Mouse (Mus musculus) midbrain, embryonic 14.5 days (tissue): Measurements from ENCODE around the gene Cbx6. TPM values are rescaled to one million over a fixed set of nuclear protein-coding genes. Genes with fewer than 3 reads are reported as not detected.
"Not testable (repeated sequence)": the region's sequence is repeated elsewhere in the genome, so short reads cannot be mapped to it uniquely, and the experiment has no call there.

Source experiments
- ATAC-seq: fragments of 200-750 bp; cut with Nextera tagmentation; 2 replicates; pipeline ENCODE4 v1.8.0; 2017; ENCODE audit warnings: moderate number of reproducible peaks, moderate library complexity; ENCODE audit not compliant: low FRiP score, low TSS enrichment
- DNase-seq: peaks from one replicate; pipeline ENCODE4 v3.0.0-alpha.2; 2015
- H3K27ac ChIP-seq: fragments of 300-500 bp; sonication (generic); replicated peaks from 2 replicates; pipeline ENCODE4 v1.5.1; 2014; ENCODE audit warnings: mild to moderate bottlenecking, low read depth, low read length, moderate library complexity
- H3K27me3 ChIP-seq: fragments of 300-500 bp; sonication (generic); 2 replicates; pipeline ENCODE4 v1.6.1; 2014; ENCODE audit warnings: low read length, control low read depth, mixed read lengths; ENCODE audit not compliant: control insufficient read depth, insufficient read depth
- H3K36me3 ChIP-seq: fragments of 300-500 bp; sonication (generic); 2 replicates; pipeline ENCODE4 v1.6.1; 2014; ENCODE audit warnings: low read length, control low read depth; ENCODE audit not compliant: control insufficient read depth, insufficient read depth
- H3K4me1 ChIP-seq: fragments of 300-500 bp; sonication (generic); 2 replicates; pipeline ENCODE4 v1.6.1; 2014; ENCODE audit warnings: mild to moderate bottlenecking, antibody characterized with exemption, low read length, control low read depth; ENCODE audit not compliant: control insufficient read depth, insufficient read depth
- H3K4me2 ChIP-seq: fragments of 300-500 bp; sonication (generic); 2 replicates; pipeline ENCODE4 v1.6.1; 2014; ENCODE audit warnings: mild to moderate bottlenecking, low read length, moderate library complexity
- H3K4me3 ChIP-seq: fragments of 300-500 bp; sonication (generic); replicated peaks from 2 replicates; pipeline ENCODE4 v1.5.1; 2014; ENCODE audit warnings: low read depth, low read length
- H3K9ac ChIP-seq: fragments of 300-500 bp; sonication (generic); replicated peaks from 2 replicates; pipeline ENCODE4 v1.6.1; 2014; ENCODE audit warnings: mild to moderate bottlenecking, low read length, moderate library complexity
- H3K9me3 ChIP-seq: fragments of 300-500 bp; sonication (generic); 2 replicates; pipeline ENCODE4 v1.6.1; 2016; ENCODE audit warnings: low read length, control low read depth, mixed read lengths; ENCODE audit not compliant: control insufficient read depth
- WGBS: fragments of 180-500 bp; shearing (Covaris S2); extraction: QIAGEN DNeasy Blood & Tissue Kit; methylation state at CpG from one replicate; pipeline ENCODE4 v1.1.7; 2014; 5-methylcytosine and 5-hydroxymethylcytosine counted together
- polyA plus RNA-seq: library from polyadenylated mRNA; unstranded; fragments of >200 nt; fragmentation: Nextera tagmentation; extraction: Ambion mirVana; gene quantifications from 2 replicates; pipeline ENCODE4 v1.2.1, GENCODE M21; 2014

Cbx6 gene
- polyA plus RNA-seq, 1 experiment from 2014 or later = 46.7 TPM

- WGBS = 85% methylated on average over 2 of the region's 2 CpGs
- not testable (repeated sequence) for DNase-seq
Observed at GRCm38 (mm10) chr15:79812840-79813239, 21.6 kb downstream of the Cbx6 start.

GRCm38 (mm10) chr15:79810997-79811396, 23.5 kb downstream of the Cbx6 start:
- Histone ChIP-seq H3K4me3 (no peak overlapping the region), H3K27me3 (peaks cover 15% of the 10 kb centered on the region), H3K9ac (no peak overlapping the region), H3K27ac (no peak overlapping the region), H3K4me2 (no peak overlapping the region), H3K36me3 (no peaks in the 10 kb centered on the region), H3K4me1 (no peaks in the 10 kb centered on the region), H3K9me3 (no peaks in the 10 kb centered on the region)
- ATAC-seq (no peak), DNase-seq (no peak)
- whole genome bisulfite sequencing = 72% methylated on average over 4 of the region's 4 CpGs

More at GRCm38 (mm10) chr15:79812840-79813239, 21.6 kb downstream of the Cbx6 start:
- not testable (repeated sequence) for H3K9me3 ChIP-seq, H3K9ac ChIP-seq, H3K27ac ChIP-seq, H3K4me1 ChIP-seq, H3K4me3 ChIP-seq, H3K27me3 ChIP-seq, ATAC-seq, H3K36me3 ChIP-seq, H3K4me2 ChIP-seq

GRCm38 (mm10) chr15:79810061-79810460, 24.4 kb downstream of the Cbx6 start:
- H3K36me3 ChIP-seq = no peaks in the 10 kb centered on the region
- peaks cover 24% of the 10 kb centered on the region for H3K27me3 ChIP-seq
- H3K9me3 ChIP-seq = no peaks in the 10 kb centered on the region
- H3K4me1 ChIP-seq = no peaks in the 10 kb centered on the region
- ATAC-seq (no peak), DNase-seq (no peak)
- WGBS = 64% methylated on average over 3 of the region's 3 CpGs
- H3K27ac ChIP-seq = no peak overlapping the region
- H3K9ac ChIP-seq = no peak overlapping the region
- no peak overlapping the region for H3K4me2 ChIP-seq
- H3K4me3 ChIP-seq = no peak overlapping the region

DNA sequence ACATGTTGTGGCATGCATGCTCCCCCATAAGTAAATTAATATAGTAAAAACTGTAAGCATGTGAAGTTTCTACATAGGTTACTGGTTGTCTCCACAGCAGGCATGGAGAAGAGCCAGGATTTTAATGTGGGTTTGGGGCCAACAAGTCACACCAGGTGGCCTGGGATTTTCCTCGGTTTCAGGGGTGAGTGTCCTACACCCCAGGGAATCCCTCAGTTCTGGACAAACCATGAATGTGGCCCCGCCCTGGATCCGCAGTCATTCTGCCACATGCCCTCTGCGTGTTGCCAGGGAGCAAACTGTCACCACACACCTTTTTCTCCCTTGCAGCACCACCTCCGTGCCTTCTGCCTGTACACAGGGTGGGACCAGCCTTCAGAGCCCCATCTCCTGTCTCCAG, 25.8 kb downstream of the Cbx6 start:
- no peak overlapping the region for H3K27ac ChIP-seq
- no peaks in the 10 kb centered on the region for H3K9me3 ChIP-seq
- no peaks in the 10 kb centered on the region for H3K36me3 ChIP-seq
- H3K4me3 ChIP-seq = no peak overlapping the region
- peaks cover 30% of the 10 kb centered on the region for H3K27me3 ChIP-seq
- H3K4me2 ChIP-seq = no peak overlapping the region
- no peak overlapping the region for H3K9ac ChIP-seq
- DNase-seq (no peak), ATAC-seq (no peak)
- WGBS = 52% methylated on average over 5 of the region's 5 CpGs
- no peaks in the 10 kb centered on the region for H3K4me1 ChIP-seq

- peaks cover 36% of the 10 kb centered on the region for H3K27me3 ChIP-seq
- H3K27ac ChIP-seq = no peak overlapping the region
- 29% methylated on average over 5 of the region's 5 CpGs for WGBS
- no peaks in the 10 kb centered on the region for H3K36me3 ChIP-seq
- no peak overlapping the region for H3K4me3 ChIP-seq
- H3K4me2 ChIP-seq = no peak overlapping the region
- H3K4me1 ChIP-seq = peaks cover 2% of the 10 kb centered on the region; the same call in 1 of the 2 replicates
- H3K9me3 ChIP-seq = no peaks in the 10 kb centered on the region
- H3K9ac ChIP-seq = no peak overlapping the region
- ATAC-seq = no peak
- DNase-seq = peak; percentile 85
Observed at GRCm38 (mm10) chr15:79808114-79808513, 26.4 kb downstream of the Cbx6 start.

- no peak overlapping the region for H3K4me2 ChIP-seq
- H3K4me1 ChIP-seq = peaks cover 5% of the 10 kb centered on the region; the same call in 1 of the 2 replicates
- WGBS = 56% methylated on average over 1 of the region's 1 CpGs
- H3K36me3 ChIP-seq = no peaks in the 10 kb centered on the region
- no peak for ATAC-seq
- no peak overlapping the region for H3K4me3 ChIP-seq
- H3K9ac ChIP-seq = no peak overlapping the region
- H3K27me3 ChIP-seq = peaks cover 45% of the 10 kb centered on the region
- H3K27ac ChIP-seq = no peak overlapping the region
- no peak for DNase-seq
- H3K9me3 ChIP-seq = no peaks in the 10 kb centered on the region
Observed at GRCm38 (mm10) chr15:79807050-79807449, 27.4 kb downstream of the Cbx6 start.

DNA sequence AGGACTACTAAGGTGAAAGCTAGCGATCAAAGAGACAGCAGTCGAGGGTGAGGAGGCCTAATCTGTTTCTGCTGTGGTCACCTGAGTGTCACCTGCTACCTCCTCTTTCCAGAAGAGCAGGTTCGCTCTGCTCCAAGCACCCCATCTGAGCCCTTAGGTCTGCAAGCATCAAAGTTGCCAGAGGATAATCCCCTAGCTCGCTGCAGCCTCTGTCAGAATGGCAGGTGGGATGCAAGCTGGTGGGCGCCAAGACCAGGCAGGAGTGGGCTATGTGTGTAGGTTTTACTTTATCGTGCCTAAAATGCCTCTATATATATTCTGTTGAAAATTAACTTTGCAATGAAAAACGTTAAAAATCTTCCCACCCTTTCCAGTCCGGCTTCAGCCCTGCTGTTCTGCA, 29.2 kb downstream of the Cbx6 start:
- no peaks in the 10 kb centered on the region for H3K9me3 ChIP-seq
- peak overlapping the region; percentile 83 for H3K27ac ChIP-seq
- WGBS = 21% methylated on average over 8 of the region's 8 CpGs
- H3K4me2 ChIP-seq = peak overlapping the region; percentile 69
- H3K4me3 ChIP-seq = peak overlapping the region; percentile 62
- no peak for ATAC-seq
- peaks cover 5% of the 10 kb centered on the region; the same call in 1 of the 2 replicates for H3K4me1 ChIP-seq
- H3K27me3 ChIP-seq = peaks cover 50% of the 10 kb centered on the region
- DNase-seq = no peak
- H3K36me3 ChIP-seq = no peaks in the 10 kb centered on the region
- H3K9ac ChIP-seq = peak overlapping the region; percentile 72; the same call in 1 of the 2 replicates

DNA sequence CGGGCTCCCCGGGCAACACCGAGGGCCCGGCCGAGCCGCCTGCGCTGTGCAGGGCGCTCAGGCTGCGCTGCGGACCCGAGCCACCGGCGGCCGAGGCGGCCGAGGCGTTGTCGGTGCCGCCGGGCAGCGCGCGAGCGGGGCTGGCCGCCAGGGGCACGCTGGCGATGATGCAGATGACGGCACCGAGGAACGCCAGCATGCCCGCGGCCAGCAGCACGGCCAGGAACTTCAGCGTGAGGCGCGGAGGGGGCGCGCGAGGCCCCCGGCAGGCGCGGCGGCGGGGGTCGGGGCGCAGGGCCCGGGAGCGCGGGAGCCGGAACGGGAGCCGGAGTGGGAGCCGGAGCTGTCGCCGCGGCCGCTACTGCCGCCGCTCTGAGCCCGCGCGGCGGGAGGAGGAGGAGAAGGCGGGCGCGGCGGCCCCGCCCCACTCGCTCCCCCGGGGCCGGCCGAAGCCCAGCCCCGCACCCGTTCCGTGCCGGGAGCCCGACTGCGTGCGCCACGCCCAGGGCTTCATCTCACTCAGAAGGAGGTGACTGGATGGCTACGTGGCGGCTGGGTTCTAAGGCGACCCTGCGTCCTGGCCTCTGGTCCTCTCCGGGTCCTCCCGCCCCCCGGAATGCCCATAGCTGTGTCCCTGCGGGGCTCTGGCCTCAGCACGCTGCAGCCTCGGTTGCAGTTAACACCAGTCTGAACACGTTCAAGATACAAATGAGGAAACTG, 30.0 kb downstream of the Cbx6 start, which contains the start of gene Nptxr:
TSS of gene Nptxr (minus strand) at position 415 of the 720 bp plus-strand sequence.
- ATAC-seq (peak; percentile 71), DNase-seq (peak; percentile 87)
- WGBS = under 1% methylated on average over 63 of the region's 91 CpGs
- Histone ChIP-seq H3K27ac (peak within 1 kb of the TSS; percentile 83), H3K9me3 (no peaks in the 10 kb centered on the region), H3K4me1 (peaks cover 5% of the 10 kb centered on the region; the same call in 1 of the 2 replicates), H3K4me2 (peak within 1 kb of the TSS; percentile 69), H3K27me3 (peaks cover 50% of the 10 kb centered on the region), H3K4me3 (peak within 1 kb of the TSS; percentile 62), H3K36me3 (no peaks in the 10 kb centered on the region), H3K9ac (peak within 1 kb of the TSS; percentile 72)
